Mouse (Mus musculus): ENCODE results near the gene Kdelc1.

DNA sequence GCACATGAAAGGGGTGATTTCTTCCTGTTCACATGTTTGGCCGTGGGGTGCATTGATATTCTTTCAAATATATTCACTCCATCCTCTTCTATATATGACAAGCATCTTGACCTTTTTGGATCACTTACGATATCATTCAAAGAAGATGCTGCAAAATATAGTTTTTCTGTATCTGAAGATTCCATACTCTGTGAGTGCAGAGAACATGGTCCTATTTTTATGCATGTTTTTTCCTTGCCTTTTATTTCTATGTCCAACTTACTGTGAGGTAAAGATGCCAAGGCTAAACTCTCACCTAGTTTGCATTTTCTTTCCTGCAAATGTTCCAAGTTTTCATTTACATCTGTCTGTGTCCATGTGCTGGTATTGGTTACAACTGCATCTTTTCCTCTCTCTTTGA is 56.8 kb downstream of the Kdelc1 start, which contains the start of gene Gm8251:
- TF ChIP-seq CTCF (IDR thresholded peaks at IDR 0.05; ENCODE audit: insufficient read depth, low read length) = no peak
- TF ChIP-seq POLR2A (IDR thresholded peaks at IDR 0.05; ENCODE audit: borderline replicate concordance, extremely low read depth, low read depth, low read length) = no peak

Measured in lung, adult 2 months (tissue).